Mouse (Mus musculus): ENCODE data around the gene Oscar.

GRCm38 (mm10) chr7:3629030-3629429 lies 13.1 kb upstream of the Oscar start:
- TF ChIP-seq MAFK (IDR thresholded peaks at IDR 0.05; ENCODE audit: insufficient read depth, low read depth, low read length) (no peak), CHD2 (IDR thresholded peaks at IDR 0.05; ENCODE audit: low read depth, low read length) (no peak), ZC3H11A (IDR thresholded peaks at IDR 0.05; ENCODE audit: borderline replicate concordance, low read depth, low read length) (no peak), ZNF384 (IDR thresholded peaks at IDR 0.05; ENCODE audit: low read depth, low read length) (no peak), HCFC1 (IDR thresholded peaks at IDR 0.05; ENCODE audit: borderline replicate concordance, insufficient read depth, low read length) (no peak)
